Mouse (Mus musculus) embryo, embryonic 9.5 days (tissue): ENCODE measurements at regions not wholly inside any gene's neighbourhood (a gene's known extent, or its start where the extent isn't known, plus 50 kb on each side); places are given as distances from the start of the nearest gene placed in this dataset.
A peak's percentile ranks its signal among the peaks of the same experiment; 100 is the strongest.

Source experiments
- DNase-seq: peaks from one replicate; pipeline ENCODE4 v3.0.0-alpha.2; 2017; ENCODE audit errors: extremely low spot score

DNA sequence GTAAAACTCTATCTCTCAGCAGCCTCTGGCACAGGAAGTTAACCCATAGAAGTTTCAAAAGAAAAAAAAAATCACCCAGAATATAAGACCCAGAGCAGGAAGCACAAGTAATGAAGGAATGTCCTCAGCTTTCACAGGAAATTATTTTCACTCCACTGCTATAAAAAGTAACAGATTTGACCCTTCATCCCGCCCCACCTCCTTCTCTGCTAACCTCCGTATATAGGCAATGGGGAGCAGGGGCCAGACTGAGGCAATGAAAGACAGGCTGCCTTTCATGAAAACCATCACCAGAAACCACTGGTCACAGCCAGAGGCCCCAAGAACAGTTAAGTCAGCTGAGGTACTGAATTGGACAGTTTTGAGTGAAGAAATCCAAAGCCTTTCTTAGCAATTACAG lies 654.9 kb downstream of the Gsdmc2 start:
- DNase-seq: no peak

DNA sequence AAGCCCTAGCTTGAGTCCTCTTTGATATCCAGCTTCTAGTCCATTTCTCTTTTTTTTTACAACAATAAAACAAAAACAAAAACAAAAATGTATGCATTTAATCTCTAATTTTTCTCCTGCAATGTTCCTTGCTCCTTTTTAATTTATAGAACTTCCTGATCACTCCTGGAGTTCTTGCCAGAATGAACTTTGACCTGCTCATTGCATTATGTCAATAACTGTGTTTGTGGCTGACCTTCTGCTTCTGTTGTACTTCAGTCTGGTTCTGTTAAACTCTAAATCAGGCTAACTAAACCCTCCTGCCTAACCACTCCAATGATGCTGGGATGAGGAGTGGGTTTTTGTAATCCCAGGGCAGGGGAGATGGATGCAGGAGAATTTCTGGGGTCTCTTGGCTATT lies 674.0 kb downstream of the Gsdmc2 start:
- DNase-seq: no peak

DNA sequence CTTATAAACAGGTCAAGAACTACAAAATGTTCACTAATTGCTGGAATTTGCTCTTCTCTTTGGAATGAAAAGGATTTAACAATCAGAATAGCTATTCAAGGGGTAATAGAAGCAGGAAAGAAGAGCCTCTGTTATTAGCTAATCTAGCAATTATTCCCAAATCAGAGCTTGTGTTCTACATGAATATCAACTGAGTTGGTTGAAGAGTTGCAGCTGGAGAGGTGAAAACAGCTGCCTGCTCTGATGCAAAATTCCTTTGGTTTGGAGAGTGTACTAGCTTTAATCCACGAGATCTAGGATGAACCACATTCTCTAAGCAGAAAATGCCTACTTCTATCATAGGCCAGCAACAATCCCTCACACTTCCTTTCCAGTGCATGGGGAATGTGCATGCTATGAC lies 674.8 kb downstream of the Gsdmc2 start:
- no peak for DNase-seq

DNA sequence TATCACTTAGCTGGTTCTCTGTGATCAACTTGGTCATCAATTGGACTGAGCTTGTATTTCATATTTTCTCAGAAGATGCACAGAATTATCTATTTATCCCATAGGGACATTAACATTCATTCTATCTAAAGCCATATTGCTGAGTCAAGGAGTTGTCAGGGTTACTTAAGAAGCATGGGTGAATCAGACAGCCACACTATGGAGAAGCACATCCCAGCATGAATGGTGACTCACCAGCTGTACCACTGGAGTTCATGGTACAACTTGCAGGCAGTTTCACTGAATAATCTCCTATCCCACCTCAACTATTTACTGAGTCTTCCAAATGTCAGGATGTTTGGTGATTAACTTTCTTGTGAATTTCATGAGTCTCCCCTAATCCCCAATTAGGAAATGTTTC lies 678.6 kb downstream of the Gsdmc2 start:
- DNase-seq: no peak

DNA sequence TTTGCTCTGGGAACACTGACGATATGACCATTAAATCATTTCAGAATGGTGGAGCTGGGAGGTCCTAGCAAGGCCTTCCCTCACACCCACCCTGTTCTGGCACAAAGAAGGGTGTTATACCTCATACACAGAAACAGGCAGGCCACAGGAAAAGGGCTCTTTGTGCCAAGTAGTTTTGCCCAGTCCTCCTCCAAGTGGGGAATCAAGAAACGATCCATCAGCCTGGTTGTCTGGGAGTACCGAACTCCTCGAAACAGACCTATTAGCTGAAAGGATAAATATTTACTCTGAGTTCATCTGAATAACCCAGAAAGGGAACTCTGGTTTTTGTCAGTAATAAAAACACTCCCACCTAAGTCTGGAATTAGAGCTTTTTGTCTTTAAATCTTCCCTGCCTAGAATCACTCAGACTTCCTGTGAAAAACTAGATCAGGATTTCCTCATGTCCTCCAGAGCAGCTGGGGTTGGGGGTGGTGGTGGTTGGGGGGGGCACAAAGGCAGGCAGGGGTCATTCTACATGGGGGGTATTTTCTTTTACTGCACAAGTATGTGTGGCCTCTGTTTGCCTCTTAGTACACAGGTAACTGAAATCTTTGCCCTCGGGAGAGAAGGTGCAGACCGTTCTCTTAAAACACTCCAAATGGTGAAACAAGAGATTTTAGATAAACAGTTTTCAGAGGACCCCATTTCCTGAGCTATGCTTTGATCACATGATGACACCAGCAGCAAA lies 681.3 kb downstream of the Gsdmc2 start:
- peak; percentile 26 for DNase-seq

DNA sequence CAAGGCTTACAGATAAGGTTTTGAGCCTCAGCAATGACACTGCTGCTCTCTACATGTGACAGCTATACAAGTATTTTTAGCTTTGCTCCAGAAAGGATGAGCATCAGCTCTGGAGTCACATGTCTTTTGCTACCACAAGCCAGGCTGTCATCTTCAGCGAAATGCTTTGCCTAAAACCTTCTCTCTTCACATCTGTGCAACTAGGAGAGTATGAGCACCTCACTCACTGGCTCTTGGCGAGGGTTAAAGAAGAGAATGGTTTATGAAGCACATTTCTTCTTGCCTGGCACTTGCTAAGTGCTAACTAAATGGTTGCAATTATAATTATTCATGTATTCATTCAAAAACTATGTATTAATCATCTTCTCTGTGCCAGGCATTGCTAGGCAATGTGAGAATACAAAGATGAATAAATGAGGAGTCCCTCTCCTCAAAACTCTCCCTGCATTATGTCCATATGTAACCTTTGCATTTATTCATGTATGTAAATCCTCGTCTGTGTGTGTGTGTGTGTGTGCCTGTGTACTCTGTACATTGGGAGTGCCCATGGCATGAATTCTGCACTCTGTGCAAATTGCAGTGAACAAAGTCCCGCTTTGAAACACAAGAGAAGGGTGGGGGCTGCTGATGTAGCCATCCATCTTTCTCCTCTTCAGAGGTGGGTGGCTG lies 682.0 kb downstream of the Gsdmc2 start:
- no peak for DNase-seq

DNA sequence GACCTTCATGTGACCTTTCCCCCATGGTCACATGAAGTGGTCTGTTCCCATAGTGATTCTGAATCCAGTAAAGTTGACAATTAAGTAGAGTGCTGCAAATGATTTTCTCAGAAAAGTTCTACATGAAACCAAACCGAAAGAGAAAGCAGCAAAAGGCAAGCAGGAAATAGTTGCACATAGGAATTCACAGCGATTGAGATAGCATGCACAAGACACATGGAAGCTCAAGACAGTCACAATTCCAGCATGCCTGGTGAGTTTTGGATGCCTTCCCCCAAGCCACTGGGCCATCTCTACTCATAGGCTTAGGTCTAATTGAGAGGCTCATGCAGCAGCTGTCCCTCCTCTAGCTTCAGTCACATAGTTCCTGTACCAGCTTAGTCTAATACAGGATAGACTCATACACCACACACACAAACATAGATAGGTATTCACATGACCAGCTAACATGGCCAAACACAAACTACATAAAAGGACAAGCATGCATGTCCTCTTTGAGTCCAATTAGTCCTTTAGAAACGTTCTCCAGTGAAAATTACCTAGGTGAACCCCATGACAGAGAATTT lies 721.8 kb downstream of the Gsdmc2 start:
- DNase-seq: no peak

DNA sequence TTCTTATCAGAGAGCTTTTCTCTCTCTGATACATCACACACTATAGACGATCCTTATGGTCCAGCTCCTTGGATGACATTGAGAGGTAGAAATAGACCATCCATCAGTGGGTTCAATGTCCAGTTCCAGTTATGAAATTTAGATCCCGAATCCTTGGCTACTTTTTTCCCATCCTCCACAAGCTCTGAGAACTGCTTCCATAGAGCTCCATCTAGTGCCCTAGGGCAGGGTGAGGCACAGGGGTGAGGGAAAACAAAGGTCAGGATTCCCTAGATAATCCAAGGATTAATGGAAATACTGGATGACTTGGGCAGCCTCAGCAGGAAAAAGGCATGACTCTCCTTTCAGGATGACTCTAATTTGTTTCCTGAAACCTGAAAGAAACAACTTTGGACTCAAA lies 732.1 kb downstream of the Gsdmc2 start:
- peak; percentile 10 for DNase-seq

DNA sequence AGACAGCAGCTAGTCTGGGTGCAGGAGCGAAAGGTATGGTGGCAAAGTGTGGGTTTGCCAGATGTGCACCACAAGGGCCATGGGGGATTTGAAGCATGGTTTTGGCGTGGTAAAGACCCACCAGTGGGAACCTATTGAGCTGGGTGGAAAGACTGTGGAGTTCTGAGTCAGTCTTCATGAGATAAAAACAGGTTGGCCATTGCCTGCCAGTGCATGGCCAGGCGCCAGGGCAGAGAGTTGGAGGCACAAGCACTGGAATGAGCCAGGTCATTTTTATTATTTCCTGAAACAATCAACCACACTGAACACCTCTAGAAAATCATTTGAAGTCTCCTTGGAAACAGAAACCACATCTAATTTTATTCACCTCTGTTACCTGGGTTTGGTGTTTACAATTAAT lies 744.9 kb downstream of the Gsdmc2 start:
- no peak for DNase-seq

DNA sequence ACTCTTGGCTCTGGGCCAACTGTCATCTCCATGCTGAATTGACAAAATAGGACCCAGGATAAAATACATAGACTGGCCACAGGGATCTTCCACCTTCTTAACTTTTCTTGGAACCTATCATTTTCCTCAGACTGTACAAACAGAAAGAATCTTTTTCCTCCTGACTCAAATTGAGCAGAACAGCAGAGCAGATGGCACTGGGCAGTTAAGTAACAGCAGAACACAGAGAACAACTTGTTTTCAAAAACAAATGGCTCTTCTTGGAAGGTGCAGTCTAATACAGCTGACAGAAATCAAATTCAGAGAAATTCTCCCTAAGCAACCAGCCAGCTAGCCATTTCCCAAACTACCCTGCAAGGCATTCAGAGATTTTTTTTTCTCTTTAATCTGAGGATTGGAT lies 763.0 kb downstream of the Gsdmc2 start:
- no peak for DNase-seq

DNA sequence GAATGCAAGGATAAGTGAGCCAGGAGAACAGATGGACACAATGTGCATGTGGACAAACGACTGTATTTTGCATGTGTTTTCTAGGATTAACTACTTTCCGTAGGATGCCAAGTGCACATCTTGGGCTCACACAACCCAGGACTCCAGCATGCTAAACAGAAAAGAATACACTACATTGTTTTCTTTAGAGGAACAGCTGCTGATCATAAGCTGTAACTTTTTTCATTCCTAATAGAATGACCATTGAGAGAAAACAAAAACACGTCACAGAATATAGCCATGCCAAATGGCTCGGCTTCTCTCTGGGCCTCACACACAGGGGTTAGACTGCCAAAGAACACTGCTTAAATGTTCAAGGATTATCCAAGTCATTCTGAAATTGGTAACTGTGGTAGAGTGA lies 765.2 kb downstream of the Gsdmc2 start:
- DNase-seq: no peak

DNA sequence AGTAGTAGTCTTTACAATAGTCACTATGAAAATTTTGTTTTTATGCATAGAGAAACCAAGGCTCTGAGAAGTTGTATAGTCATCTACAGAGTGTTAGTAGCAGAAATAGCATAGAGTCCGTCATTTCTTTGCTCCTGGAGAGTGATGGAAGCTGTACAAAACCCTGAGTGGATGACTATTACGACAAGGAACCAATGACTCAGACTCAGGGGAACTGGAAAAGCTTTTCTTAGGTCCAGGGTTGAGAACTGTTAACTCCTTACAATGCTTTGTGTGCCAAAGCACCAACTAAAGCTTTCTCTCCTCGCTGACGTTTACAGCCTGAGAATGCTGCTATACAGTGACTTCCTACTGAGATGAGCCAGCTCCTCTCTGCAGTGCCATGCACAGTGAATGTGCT lies 773.1 kb downstream of the Gsdmc2 start:
- DNase-seq: no peak

DNA sequence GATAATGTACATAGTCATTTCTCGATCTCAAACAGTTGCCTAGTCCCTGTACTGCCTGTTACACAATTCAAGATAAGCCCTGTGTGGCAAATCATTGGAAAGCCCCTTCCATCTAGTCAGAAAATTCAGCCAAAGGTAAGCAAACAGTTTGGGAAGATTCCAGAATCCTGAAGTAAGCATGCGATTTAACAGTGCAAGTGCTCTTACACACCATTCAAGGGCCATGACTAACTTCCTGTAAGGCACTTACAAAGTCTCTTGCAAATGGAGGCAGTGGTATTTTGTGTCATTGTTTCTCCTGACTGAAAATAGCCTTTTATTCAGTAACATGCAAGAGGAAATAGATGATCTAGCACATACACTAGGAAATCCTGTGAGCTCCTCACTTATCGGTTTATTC lies 777.9 kb downstream of the Gsdmc2 start:
- DNase-seq: no peak

DNA sequence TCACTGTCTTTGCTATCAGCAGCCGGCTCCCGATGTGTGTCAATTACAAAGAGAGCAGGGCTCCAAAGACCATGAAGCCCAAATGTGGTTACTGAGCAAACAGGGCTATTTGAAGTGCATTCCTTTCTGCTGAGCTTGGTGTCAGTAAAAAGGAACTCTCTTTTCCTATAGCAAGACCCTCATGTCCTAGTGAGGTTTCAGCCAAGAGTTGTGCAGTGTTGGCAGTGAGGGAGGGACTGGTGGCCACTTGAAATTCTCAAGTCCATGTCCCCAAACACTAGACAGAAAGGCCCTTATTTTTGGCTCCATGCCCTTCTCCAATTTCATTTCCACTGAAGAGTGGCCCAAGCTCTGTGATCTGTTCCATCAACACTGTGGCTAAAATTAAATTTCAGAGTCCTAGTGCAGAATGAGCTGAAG lies 778.9 kb downstream of the Gsdmc2 start:
- no peak for DNase-seq

DNA sequence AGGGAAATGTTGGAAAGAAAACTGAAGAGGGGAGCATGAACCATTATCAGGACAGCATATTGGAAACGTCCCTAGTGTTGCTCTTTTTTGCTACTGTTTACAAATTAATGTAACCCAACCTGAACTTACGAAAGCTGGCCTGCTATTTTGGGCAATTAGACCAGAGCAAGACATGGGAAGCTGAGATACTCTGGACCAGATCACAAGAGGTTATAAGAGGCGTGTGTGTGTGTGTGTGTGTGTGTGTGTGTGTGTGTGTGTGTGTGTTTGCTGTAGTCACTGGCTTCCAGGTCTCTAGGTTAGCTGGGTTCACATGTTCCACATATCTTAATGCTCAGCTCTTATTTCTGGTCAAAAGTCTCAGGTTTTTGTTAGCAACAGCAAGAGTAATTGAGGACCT lies 783.1 kb downstream of the Gsdmc2 start:
- no peak for DNase-seq

DNA sequence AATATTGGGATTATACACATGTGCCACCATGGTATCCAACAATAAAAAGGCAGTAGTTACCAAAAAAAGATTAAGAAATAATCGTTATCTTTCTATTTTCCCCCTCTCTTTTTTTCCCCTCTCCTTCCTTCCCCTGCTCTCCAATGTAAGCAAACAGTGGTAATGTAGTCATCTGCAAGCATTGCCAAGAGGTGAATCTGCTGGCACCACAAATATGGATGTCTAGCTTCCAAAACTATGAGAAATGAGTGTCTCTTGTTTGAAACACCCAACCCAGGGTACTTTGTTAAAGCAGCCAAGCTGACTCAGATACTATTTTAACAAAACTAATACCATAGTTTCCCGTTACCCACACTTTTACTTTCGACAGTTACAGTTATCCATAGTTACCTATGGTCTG lies 784.2 kb downstream of the Gsdmc2 start:
- no peak for DNase-seq

DNA sequence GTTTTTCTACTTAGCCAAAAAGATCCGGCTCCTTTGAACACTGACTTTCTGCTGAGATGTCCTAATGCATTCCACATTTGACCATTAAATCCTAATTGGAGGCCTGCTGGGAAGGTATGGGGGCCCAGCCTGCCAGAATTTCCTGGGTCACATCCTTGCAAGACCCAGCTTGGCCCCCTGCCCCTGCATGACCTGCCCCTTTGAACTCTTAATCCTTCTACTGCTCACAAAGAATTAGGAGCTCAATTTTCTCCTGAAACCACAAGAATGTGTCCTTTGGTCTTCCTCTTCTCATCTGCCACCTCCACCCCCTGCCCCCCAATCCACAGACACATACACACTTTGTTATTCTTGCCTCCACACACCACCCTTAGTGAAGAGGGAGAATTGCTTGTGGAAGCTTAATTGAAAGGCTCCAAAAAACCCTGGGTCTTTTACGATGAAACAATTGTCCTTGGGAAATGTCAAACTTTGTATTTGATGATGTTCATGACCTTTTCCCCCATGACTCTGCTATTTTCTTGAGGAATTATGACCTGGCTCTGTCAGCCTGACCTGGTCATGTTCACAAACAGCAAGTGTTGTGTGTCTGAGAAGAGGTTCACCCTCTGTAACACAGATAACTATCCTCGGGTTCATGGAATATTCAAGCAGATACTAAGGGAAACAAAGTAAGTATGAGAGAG lies 792.3 kb downstream of the Gsdmc2 start:
- DNase-seq: peak; percentile 92

DNA sequence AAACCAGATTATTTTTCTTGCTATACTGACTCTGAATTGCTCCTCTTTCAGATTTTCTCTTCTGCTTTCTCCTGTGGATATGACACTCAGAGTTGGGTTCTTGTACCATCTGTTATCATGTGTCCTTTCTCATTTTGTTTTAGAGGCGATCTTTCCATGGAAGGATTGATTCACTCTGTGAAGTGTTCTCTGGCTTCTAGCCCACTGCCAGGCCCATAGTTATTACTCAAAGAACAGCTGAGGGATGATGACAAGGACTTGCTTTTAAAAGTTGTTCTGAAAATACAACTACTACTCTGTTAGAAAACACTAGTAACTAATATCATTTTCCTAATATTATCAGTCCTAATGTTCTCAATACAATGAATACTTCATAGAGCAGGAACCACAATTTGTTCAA lies 794.9 kb downstream of the Gsdmc2 start:
- DNase-seq: no peak

DNA sequence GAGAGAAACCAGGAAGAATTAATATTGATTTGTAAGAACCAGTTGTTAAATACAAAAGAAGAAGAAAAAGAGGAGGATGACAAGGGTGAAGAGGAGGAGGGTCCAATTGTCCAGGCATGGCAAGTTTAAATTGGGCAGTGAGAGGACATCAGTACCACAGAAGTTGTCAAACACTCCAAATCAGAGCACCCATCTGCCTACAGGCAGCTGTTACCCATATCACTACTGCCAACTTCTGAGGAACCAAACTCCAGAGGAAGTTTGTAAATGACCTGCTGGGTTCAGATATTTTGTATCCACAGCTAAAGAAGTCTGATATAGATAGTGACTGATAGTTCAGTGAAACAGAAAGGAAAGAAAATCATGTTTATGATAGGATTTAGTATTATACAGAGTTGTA lies 802.6 kb downstream of the Gsdmc2 start:
- DNase-seq: no peak

DNA sequence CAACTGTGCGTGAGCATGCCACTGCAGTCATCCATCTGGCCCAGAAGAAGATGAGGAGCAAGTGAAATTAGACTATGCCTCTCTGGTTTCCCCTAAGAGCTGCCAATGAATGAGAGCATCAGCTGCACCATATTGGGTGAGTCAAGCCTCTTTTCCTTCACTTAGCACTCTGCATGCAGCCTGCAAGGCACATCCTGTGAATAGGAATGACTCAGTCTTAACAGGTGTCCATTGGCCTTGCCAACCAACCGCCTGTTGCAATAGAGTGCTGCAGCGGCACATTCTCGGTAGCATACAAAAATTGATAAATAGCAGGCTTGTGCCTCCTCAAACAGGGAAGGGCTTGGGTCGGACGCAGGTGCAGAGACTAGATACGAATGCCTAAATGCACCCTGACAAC lies 808.7 kb downstream of the Gsdmc2 start:
- no peak for DNase-seq

DNA sequence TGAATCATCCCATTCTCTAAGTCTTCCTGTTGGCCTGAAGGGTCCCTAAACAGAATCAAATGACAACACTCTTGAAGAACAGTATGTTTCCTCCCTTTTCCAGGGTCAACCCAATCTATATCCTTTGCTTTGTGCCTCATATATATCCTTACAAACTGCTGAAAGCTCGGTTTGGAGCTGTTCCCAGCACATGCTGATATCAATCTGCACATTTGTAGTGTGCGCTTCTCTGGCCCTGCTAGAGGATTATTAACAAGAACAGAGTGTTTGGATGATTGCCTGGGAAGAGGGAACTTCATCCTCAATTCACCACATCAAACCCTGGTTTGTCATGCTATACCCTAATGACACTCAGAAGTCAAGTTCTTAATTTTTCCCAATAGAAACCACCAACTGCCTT lies 824.2 kb downstream of the Gsdmc2 start:
- no peak for DNase-seq

DNA sequence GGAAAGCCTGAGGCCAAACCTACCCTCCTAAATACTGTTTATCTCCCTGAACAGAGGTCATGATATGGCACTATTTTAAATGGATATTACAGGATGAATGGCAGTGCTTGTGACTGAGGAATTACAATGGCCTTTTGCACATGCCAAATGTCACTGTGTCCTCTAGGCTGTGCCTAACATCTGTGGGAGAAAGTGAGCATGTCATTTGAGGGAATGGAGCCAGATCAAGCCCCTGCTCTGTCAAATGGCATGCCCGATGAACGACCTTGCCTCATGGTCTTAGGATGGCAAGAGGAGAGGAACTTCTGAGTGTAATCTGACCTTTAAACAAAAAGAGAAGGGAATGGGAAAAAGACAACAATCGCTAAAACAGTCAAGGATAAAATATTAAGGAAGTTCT lies 827.0 kb downstream of the Gsdmc2 start:
- DNase-seq: no peak
